Mouse (Mus musculus): ENCODE results near the gene Gm49384.

Gm49384 gene

GRCm38 (mm10) chr12:69204052-69204833 is at the start of gene Gm49384:
Gene Gm49384, minus strand, starts transcription at chr12:69204267.
- DNase-seq: no peak

- DNase-seq: no peak
These were observed 49.7 kb upstream of the Gm49384 start for GRCm38 (mm10) chr12:69253806-69254205.

- no peak for DNase-seq
These were observed 46.7 kb upstream of the Gm49384 start for GRCm38 (mm10) chr12:69250756-69251155.

- no peak for DNase-seq
These were observed 45.7 kb upstream of the Gm49384 start for GRCm38 (mm10) chr12:69249766-69250165.

- peak; percentile 72 for DNase-seq
These were observed 37.8 kb upstream of the Gm49384 start for GRCm38 (mm10) chr12:69241771-69242431.

GRCm38 (mm10) chr12:69241405-69241770 is 37.3 kb upstream of the Gm49384 start:
- no peak for DNase-seq

GRCm38 (mm10) chr12:69240876-69241275 is 36.8 kb upstream of the Gm49384 start, which contains the start of gene Klhdc1:
Gene Klhdc1, plus strand, starts transcription at chr12:69241176.
- DNase-seq: no peak

GRCm38 (mm10) chr12:69238284-69238683 is 34.2 kb upstream of the Gm49384 start:
- DNase-seq: no peak

- DNase-seq: no peak
These were observed 31.7 kb upstream of the Gm49384 start for GRCm38 (mm10) chr12:69235782-69236181.

GRCm38 (mm10) chr12:69229251-69229650 is 25.2 kb upstream of the Gm49384 start:
- DNase-seq: no peak

GRCm38 (mm10) chr12:69227776-69228466 is 23.9 kb upstream of the Gm49384 start, which contains the start of gene Pole2:
Gene Pole2, minus strand, starts transcription at chr12:69228195.
- peak; percentile 78 for DNase-seq

- DNase-seq: no peak
These were observed 16.7 kb upstream of the Gm49384 start for GRCm38 (mm10) chr12:69220613-69221277.

GRCm38 (mm10) chr12:69216587-69216986 is 12.5 kb upstream of the Gm49384 start:
- no peak for DNase-seq

GRCm38 (mm10) chr12:69215000-69215785 is 11.1 kb upstream of the Gm49384 start:
- DNase-seq: no peak

- DNase-seq: no peak
These were observed 10.3 kb upstream of the Gm49384 start for GRCm38 (mm10) chr12:69214393-69214792.

GRCm38 (mm10) chr12:69213186-69213777 is 9.2 kb upstream of the Gm49384 start:
- no peak for DNase-seq

- DNase-seq: no peak
These were observed 7.0 kb upstream of the Gm49384 start for GRCm38 (mm10) chr12:69211057-69211456.

- DNase-seq: no peak
These were observed 6.3 kb upstream of the Gm49384 start for GRCm38 (mm10) chr12:69210056-69210979.

GRCm38 (mm10) chr12:69208520-69208919 is 4.5 kb upstream of the Gm49384 start:
- no peak for DNase-seq

- DNase-seq: no peak
These were observed 3.9 kb upstream of the Gm49384 start for GRCm38 (mm10) chr12:69207926-69208325.

- DNase-seq: no peak
These were observed 3.3 kb upstream of the Gm49384 start for GRCm38 (mm10) chr12:69207396-69207795.
